Mouse (Mus musculus) ES-Bruce4 (cell line): ENCODE results near the gene Lhpp. TPM values are rescaled to one million over a fixed set of nuclear protein-coding genes. Genes with fewer than 3 reads are reported as not detected.

Experiments used
- H3K27ac ChIP-seq: 2 replicates; pipeline ENCODE4 v1.5.1; 2012; ENCODE audit warnings: low read length, inconsistent platforms; ENCODE audit not compliant: insufficient read depth
- H3K27me3 ChIP-seq: 2 replicates; pipeline ENCODE4 v1.6.1; 2012; ENCODE audit warnings: mild to moderate bottlenecking, low read length, inconsistent platforms; ENCODE audit not compliant: control insufficient read depth, poor library complexity, insufficient read depth, severe bottlenecking
- H3K36me3 ChIP-seq: 2 replicates; pipeline ENCODE4 v1.6.1; 2012; ENCODE audit warnings: inconsistent platforms, mild to moderate bottlenecking, low read length, moderate library complexity; ENCODE audit not compliant: control insufficient read depth, poor library complexity, insufficient read depth, severe bottlenecking
- H3K4me1 ChIP-seq: one replicate; pipeline ENCODE4 v1.8.1; 2011; ENCODE audit warnings: low read length; ENCODE audit not compliant: control insufficient read depth, insufficient read depth
- H3K4me3 ChIP-seq: 2 replicates; pipeline ENCODE4 v1.5.1; 2011; ENCODE audit warnings: low read depth, mild to moderate bottlenecking, low read length
- H3K9ac ChIP-seq: 2 replicates; pipeline ENCODE4 v1.6.1; 2012; ENCODE audit warnings: low read depth, mild to moderate bottlenecking, inconsistent platforms; ENCODE audit not compliant: poor library complexity, severe bottlenecking
- H3K9me3 ChIP-seq: replicated peaks from 2 replicates; pipeline ENCODE4 v1.6.1; 2012; ENCODE audit warnings: mild to moderate bottlenecking, low read length, inconsistent platforms; ENCODE audit not compliant: control insufficient read depth, poor library complexity, insufficient read depth, severe bottlenecking
- CTCF ChIP-seq: IDR thresholded peaks from one replicate; pipeline ENCODE4 v1.8.1; 2011; ENCODE audit warnings: low read depth, low read length
- EP300 ChIP-seq: IDR thresholded peaks from 2 replicates; pipeline ENCODE4 v1.6.1; 2011; ENCODE audit warnings: low read depth, low read length; ENCODE audit not compliant: insufficient read depth
- POLR2A ChIP-seq: IDR thresholded peaks from one replicate; pipeline ENCODE4 v1.8.1; 2011; ENCODE audit warnings: low read length; ENCODE audit not compliant: insufficient read depth
- polyA plus RNA-seq: library from polyadenylated mRNA; stranded (reverse); fragments of >200 nt; gene quantifications from 2 replicates; pipeline ENCODE4 v1.2.4, GENCODE M21; 2011; ENCODE audit warnings: low read depth; ENCODE audit not compliant: missing spikeins, insufficient read depth, insufficient read length

Gene Lhpp
- polyA plus RNA-seq, 1 experiment = 5.6 TPM

- no peaks in the 10 kb centered on the region for H3K9me3 ChIP-seq
- no peak overlapping the region for H3K9ac ChIP-seq
- no peaks in the 10 kb centered on the region for H3K4me1 ChIP-seq
- TF ChIP-seq EP300 (no peak), CTCF (no peak), POLR2A (no peak)
- no peak overlapping the region for H3K27ac ChIP-seq
- H3K27me3 ChIP-seq = no peaks in the 10 kb centered on the region
- no peak overlapping the region for H3K4me3 ChIP-seq
- no peaks in the 10 kb centered on the region for H3K36me3 ChIP-seq
Measured at GRCm38 (mm10) chr7:132627448-132627847, 17.0 kb downstream of the Lhpp start.

DNA sequence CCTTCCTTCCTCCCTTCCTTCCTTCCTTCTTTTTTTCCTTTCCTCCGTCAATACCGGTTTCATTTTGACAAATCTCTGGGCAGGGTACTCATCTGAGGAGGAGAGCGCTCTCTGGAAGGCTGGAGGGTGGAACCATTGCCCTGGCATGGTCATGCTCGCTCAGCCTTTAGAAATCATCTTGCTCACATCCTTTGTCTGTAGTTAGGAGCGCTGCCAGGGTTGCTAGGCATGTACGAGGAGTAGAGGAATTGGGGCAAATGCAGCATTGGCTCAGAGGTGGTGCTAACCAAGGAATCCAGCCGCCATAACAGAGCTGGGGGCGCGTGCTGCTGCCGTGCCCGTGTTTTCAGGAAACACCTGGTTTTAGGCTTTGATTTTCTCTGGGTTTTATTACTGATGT lies 20.9 kb downstream of the Lhpp start:
- H3K9me3 ChIP-seq = no peaks in the 10 kb centered on the region
- no peaks in the 10 kb centered on the region for H3K27me3 ChIP-seq
- no peaks in the 10 kb centered on the region for H3K4me1 ChIP-seq
- no peak overlapping the region for H3K4me3 ChIP-seq
- H3K36me3 ChIP-seq = no peaks in the 10 kb centered on the region
- no peak overlapping the region for H3K9ac ChIP-seq
- TF ChIP-seq POLR2A = no peak
- TF ChIP-seq EP300 = no peak
- TF ChIP-seq CTCF = no peak
- H3K27ac ChIP-seq = no peak overlapping the region

DNA sequence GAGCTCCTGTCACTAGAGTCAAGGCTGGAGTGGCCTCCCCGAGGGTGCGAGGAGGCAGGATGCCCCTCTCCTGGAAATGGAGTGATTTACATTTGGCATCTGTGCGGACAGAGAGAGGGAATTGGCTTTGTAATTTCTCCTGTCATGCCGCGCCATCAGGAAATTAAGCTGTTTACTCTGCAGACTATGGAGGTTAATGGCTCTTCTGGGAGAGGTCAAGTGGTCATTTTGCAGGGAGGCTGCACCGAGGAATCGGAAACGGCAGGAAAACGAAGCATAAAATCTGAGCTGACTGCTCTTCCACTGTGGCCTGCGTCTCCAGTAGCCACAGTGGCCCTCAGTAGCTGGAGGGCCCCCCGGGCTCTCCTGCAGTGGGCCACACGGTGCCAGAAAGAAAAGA lies 26.9 kb downstream of the Lhpp start:
- TF ChIP-seq POLR2A (no peak), EP300 (no peak), CTCF (no peak)
- no peaks in the 10 kb centered on the region for H3K36me3 ChIP-seq
- H3K27me3 ChIP-seq = no peaks in the 10 kb centered on the region
- H3K4me1 ChIP-seq = no peaks in the 10 kb centered on the region
- no peak overlapping the region for H3K4me3 ChIP-seq
- no peak overlapping the region for H3K27ac ChIP-seq
- H3K9ac ChIP-seq = no peak overlapping the region
- no peaks in the 10 kb centered on the region for H3K9me3 ChIP-seq

DNA sequence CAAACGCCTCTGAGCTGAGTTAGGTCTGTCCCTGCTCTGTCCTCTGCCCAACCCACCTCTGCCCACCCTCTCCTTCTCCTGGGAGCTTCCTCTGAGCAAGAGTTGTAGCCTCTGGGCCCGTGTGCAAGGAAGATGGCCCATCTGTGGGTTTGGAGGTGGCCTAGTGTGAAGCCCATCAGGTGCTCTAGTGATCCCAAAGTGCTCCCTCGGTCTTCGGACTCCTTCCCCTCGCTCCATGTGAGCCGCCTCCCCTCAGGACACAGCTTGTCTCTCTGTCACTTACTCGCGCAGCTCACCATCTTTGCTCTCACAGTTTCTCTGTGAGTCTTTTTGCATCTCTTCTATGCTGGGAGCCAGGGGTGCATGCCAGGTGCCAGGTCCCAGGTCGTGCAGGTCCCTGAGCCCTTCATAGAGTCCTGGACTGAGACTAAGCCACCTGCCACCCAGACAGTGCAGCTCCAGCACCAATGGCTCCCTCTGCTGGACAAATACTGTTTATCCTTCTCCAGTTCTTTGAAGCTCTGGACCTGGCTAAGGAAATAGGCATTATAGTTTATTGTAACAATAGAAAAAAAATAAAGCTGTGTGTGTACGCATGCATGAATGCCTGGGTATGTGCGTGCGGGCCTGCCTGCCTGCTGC lies 28.1 kb downstream of the Lhpp start:
- Histone ChIP-seq H3K9ac (no peak overlapping the region), H3K4me3 (no peak overlapping the region), H3K27ac (no peak overlapping the region), H3K4me1 (no peaks in the 10 kb centered on the region), H3K9me3 (no peaks in the 10 kb centered on the region), H3K36me3 (no peaks in the 10 kb centered on the region), H3K27me3 (no peaks in the 10 kb centered on the region)
- TF ChIP-seq POLR2A (no peak), CTCF (peak; percentile 74)

DNA sequence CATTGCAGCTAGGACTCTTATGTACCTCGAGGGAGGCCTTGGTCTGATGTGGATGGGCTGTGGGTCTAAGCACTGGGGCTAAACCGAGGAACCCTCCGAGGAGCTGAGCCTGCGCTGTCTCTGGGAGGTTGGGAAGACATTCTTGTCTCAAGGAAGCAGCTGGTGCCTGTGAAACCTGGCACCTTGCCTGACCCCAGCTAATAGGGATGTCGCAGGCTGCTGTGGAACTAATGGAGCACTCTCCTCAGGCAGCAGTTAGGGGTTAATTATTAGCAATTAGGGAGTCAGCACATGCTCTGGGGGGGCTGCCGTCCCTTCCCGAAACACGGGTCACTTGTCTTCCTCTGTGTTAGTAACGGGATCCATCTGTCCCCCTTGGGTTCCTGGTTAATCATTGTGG lies 30.5 kb downstream of the Lhpp start:
- no peak overlapping the region for H3K4me3 ChIP-seq
- no peak for TF ChIP-seq EP300
- no peaks in the 10 kb centered on the region for H3K36me3 ChIP-seq
- H3K9me3 ChIP-seq = no peaks in the 10 kb centered on the region
- H3K27ac ChIP-seq = no peak overlapping the region
- H3K27me3 ChIP-seq = no peaks in the 10 kb centered on the region
- H3K9ac ChIP-seq = no peak overlapping the region
- no peaks in the 10 kb centered on the region for H3K4me1 ChIP-seq

DNA sequence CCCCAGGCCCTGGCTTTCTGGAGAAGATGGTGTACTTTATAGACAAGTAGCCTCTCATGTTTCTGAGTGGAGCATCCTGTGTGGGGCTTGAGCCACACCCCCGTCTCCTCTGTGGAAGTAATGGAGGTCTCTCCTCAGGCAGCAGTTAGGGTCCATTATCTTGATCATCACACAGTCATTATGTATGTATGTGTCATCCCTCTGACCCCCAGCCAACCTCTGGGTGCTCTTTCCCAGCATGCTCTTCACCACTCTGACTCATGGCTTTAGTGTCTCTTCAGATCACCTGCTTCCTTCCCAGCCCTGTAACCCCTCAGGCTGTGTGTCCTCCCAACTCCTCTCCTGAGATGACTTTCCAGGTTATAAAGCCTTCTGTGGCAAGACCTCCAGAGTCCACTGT lies 31.2 kb downstream of the Lhpp start:
- TF ChIP-seq EP300 = no peak
- no peak for TF ChIP-seq CTCF
- Histone ChIP-seq H3K9me3 (no peaks in the 10 kb centered on the region), H3K27me3 (no peaks in the 10 kb centered on the region), H3K9ac (no peak overlapping the region), H3K4me1 (no peaks in the 10 kb centered on the region), H3K27ac (no peak overlapping the region), H3K36me3 (no peaks in the 10 kb centered on the region), H3K4me3 (no peak overlapping the region)
